Mouse (Mus musculus): ENCODE measurements around the gene Mrpl24. TPM values are rescaled to one million over a fixed set of nuclear protein-coding genes. Genes with fewer than 3 reads are reported as not detected.
A peak's percentile ranks its signal among the peaks of the same experiment; 100 is the strongest.

Mrpl24 gene
- polyA plus RNA-seq, 1 experiment from 2014 or later, result 67.9 TPM

DNA sequence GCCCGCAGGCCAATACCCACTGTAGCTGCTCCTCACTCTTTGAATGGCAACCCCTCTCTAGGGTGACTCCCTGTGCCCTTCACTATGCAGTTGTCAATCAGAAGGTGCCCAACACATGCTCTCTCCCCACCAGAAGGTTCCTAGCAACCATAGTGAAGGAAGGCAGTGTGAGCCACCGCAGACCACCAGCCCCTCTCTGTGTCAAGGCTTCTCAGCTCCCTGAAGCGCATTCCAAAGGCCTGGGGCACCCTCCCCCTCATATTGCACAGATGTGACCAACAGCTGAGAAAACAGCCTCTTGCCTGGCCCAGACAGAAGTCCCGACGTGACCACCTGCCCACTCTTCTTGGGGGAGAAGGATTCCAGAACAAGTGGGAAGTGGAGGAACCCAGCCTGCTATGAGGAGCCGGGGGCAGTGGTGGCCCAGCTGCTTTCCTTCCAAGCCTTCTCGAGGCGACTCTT, 52.9 kb downstream of the Mrpl24 start:
- Histone ChIP-seq H3K27me3 (ENCODE audit: control insufficient read depth, insufficient read depth, low read length) (0 out of 2 replicates have a peak, but pooled peaks cover 6% of the 10 kb centered on the region), H3K4me1 (ENCODE audit: control insufficient read depth in 2 of 2, insufficient read depth in 2 of 2, low read length in 2 of 2) (peaks cover 25 to 44% of the 10 kb centered on the region in 2 experiments), H3K36me3 (ENCODE audit: control insufficient read depth, insufficient read depth, low read length) (peaks cover 25% of the 10 kb centered on the region), H3K9ac (ENCODE audit: low read length) (peak overlapping the region; percentile 76), H3K4me3 (ENCODE audit: control insufficient read depth in 1 of 2, insufficient read depth in 1 of 2, low read depth in 1 of 2, low read length in 2 of 2) (peak overlapping the region; percentile 53 to 57), H3K9me3 (ENCODE audit: control insufficient read depth, low read length) (no peaks in the 10 kb centered on the region), H3K4me2 (ENCODE audit: low read length) (peak overlapping the region; percentile 89), H3K27ac (replicated peaks in 1 of 2; ENCODE audit: control insufficient read depth in 1 of 2, insufficient read depth in 1 of 2, low read depth in 2 of 2, low read length in 2 of 2) (no peak overlapping the region)
- WGBS, result 24% methylated on average over 8 of the region's 8 CpGs
- no peak for ATAC-seq (ENCODE audit: insufficient number of reproducible peaks, insufficient read depth, low FRiP score, low read depth)

DNA sequence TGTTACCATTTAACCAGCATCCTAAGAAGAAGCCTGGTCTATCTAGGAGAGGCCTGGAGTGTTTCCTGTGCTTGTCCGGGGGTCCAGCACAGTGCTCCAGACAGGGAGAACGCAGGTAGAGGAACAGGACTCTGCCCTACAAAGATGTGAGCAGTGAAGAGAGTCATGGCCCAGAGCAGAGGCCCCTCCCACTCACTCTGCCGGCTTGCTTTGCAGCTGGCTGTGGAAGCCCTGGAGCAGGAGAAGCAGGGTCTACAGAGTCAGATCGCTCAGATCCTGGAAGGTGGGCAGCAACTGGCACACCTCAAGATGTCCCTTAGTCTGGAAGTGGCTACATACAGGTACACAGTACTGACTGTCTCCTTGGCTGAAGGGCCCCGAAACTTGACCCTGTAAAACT, 53.5 kb downstream of the Mrpl24 start:
- H3K4me2 ChIP-seq (ENCODE audit: low read length), result peak overlapping the region; percentile 89
- peaks cover 30% of the 10 kb centered on the region for H3K36me3 ChIP-seq (ENCODE audit: control insufficient read depth, insufficient read depth, low read length)
- no peaks in the 10 kb centered on the region for H3K9me3 ChIP-seq (ENCODE audit: control insufficient read depth, low read length)
- peak overlapping the region; percentile 53 to 57 for H3K4me3 ChIP-seq (ENCODE audit: control insufficient read depth in 1 of 2, insufficient read depth in 1 of 2, low read depth in 1 of 2, low read length in 2 of 2)
- peaks cover 25 to 44% of the 10 kb centered on the region in 2 experiments for H3K4me1 ChIP-seq (ENCODE audit: control insufficient read depth in 2 of 2, insufficient read depth in 2 of 2, low read length in 2 of 2)
- 25% methylated on average over 5 of the region's 5 CpGs for WGBS
- ATAC-seq (ENCODE audit: insufficient number of reproducible peaks, insufficient read depth, low FRiP score, low read depth), result no peak
- peak overlapping the region; percentile 76; the same call in 1 of the 2 replicates for H3K9ac ChIP-seq (ENCODE audit: low read length)
- 0 out of 2 replicates have a peak, but pooled peaks cover 6% of the 10 kb centered on the region for H3K27me3 ChIP-seq (ENCODE audit: control insufficient read depth, insufficient read depth, low read length)
- no peak overlapping the region for H3K27ac ChIP-seq (replicated peaks in 1 of 2; ENCODE audit: control insufficient read depth in 1 of 2, insufficient read depth in 1 of 2, low read depth in 2 of 2, low read length in 2 of 2)

Other genes with a start within 250 kb of the Mrpl24 start
- 0.12 and 0.32 TPM in 2 replicates for gene Lrrc71, start 170.9 kb upstream of the Mrpl24 start, polyA plus RNA-seq (2014; fragmentation: Nextera tagmentation; extraction: Ambion mirVana)
- gene Ntrk1, start 124.3 kb upstream of the Mrpl24 start, polyA plus RNA-seq (2014; fragmentation: Nextera tagmentation; extraction: Ambion mirVana), result 0.15 and 0.18 TPM in 2 replicates
- 0.08 TPM in 1 of 2 replicates, not detected in the other for gene Insrr, start 122.6 kb upstream of the Mrpl24 start, polyA plus RNA-seq (2014; fragmentation: Nextera tagmentation; extraction: Ambion mirVana)
- gene Pear1, start 95.2 kb upstream of the Mrpl24 start, polyA plus RNA-seq (2014; fragmentation: Nextera tagmentation; extraction: Ambion mirVana), result 16.2 and 17.0 TPM in 2 replicates
- 0.15 TPM in 1 of 2 replicates, not detected in the other for gene Sh2d2a, start 72.8 kb upstream of the Mrpl24 start, polyA plus RNA-seq (2014; fragmentation: Nextera tagmentation; extraction: Ambion mirVana)
- 10.1 and 11.7 TPM in 2 replicates for gene Prcc, start 33.9 kb upstream of the Mrpl24 start, polyA plus RNA-seq (2014; fragmentation: Nextera tagmentation; extraction: Ambion mirVana)
- 148 and 154 TPM in 2 replicates for gene Hdgf, start 13.2 kb upstream of the Mrpl24 start, polyA plus RNA-seq (2014; fragmentation: Nextera tagmentation; extraction: Ambion mirVana)
- 18.5 and 19.3 TPM in 2 replicates for gene Isg20l2, start 10.8 kb downstream of the Mrpl24 start, polyA plus RNA-seq (2014; fragmentation: Nextera tagmentation; extraction: Ambion mirVana)
- gene Rrnad1, start 11.2 kb downstream of the Mrpl24 start, polyA plus RNA-seq (2014; fragmentation: Nextera tagmentation; extraction: Ambion mirVana), result 10.9 and 14.4 TPM in 2 replicates
- gene Crabp2, start 29.2 kb downstream of the Mrpl24 start, polyA plus RNA-seq (2014; fragmentation: Nextera tagmentation; extraction: Ambion mirVana), result 1.6 and 2.4 TPM in 2 replicates
- gene Nes, start 51.6 kb downstream of the Mrpl24 start, polyA plus RNA-seq (2014; fragmentation: Nextera tagmentation; extraction: Ambion mirVana), result 9.8 and 10.7 TPM in 2 replicates
- 0.31 TPM in 1 of 2 replicates, not detected in the other for gene Bcan, start 80.7 kb downstream of the Mrpl24 start, polyA plus RNA-seq (2014; fragmentation: Nextera tagmentation; extraction: Ambion mirVana)
- 0.58 TPM in 1 of 2 replicates, not detected in the other for gene Hapln2, start 108.1 kb downstream of the Mrpl24 start, polyA plus RNA-seq (2014; fragmentation: Nextera tagmentation; extraction: Ambion mirVana)
- gene Gpatch4, start 123.6 kb downstream of the Mrpl24 start, polyA plus RNA-seq (2014; fragmentation: Nextera tagmentation; extraction: Ambion mirVana), result 14.7 and 16.7 TPM in 2 replicates
- 161 and 168 TPM in 2 replicates for gene Naxe, start 139.0 kb downstream of the Mrpl24 start, polyA plus RNA-seq (2014; fragmentation: Nextera tagmentation; extraction: Ambion mirVana)
- gene Ttc24, start 158.8 kb downstream of the Mrpl24 start, polyA plus RNA-seq (2014; fragmentation: Nextera tagmentation; extraction: Ambion mirVana), result not detected in 2 replicates
- 22.8 and 26.4 TPM in 2 replicates for gene Iqgap3, start 162.5 kb downstream of the Mrpl24 start, polyA plus RNA-seq (2014; fragmentation: Nextera tagmentation; extraction: Ambion mirVana)
- 52.1 and 52.7 TPM in 2 replicates for gene Mef2d, start 222.9 kb downstream of the Mrpl24 start, polyA plus RNA-seq (2014; fragmentation: Nextera tagmentation; extraction: Ambion mirVana)

Measured in heart, embryonic 14.5 days (tissue).